Mouse (Mus musculus) lung, adult 2 months (tissue): ENCODE measurements around the gene Pptc7.

Source experiments
- CTCF ChIP-seq: fragments of 200-500 bp; IDR thresholded peaks from 2 replicates; pipeline ENCODE4 v1.5.1; 2011; ENCODE audit warnings: mild to moderate bottlenecking, low read length, control low read depth; ENCODE audit not compliant: insufficient read depth
- POLR2A ChIP-seq: fragments of 200-500 bp; IDR thresholded peaks from 2 replicates; pipeline ENCODE4 v1.6.1; 2011; ENCODE audit warnings: low read depth, mild to moderate bottlenecking, control low read depth, low read length, borderline replicate concordance; ENCODE audit errors: extremely low read depth

- no peak for TF ChIP-seq CTCF
- no peak for TF ChIP-seq POLR2A
These were observed 58.7 kb downstream of the Pptc7 start for GRCm38 (mm10) chr5:122342874-122343273.
